Mouse (Mus musculus) intestine, postnatal 0 days (tissue): Measurements from ENCODE around the gene Mea1. TPM values are rescaled to one million over a fixed set of nuclear protein-coding genes. Genes with fewer than 3 reads are reported as not detected.

Source experiments
- ATAC-seq: fragments of 200-750 bp; cut with Nextera tagmentation; 2 replicates; pipeline ENCODE4 v1.8.0; 2017; ENCODE audit warnings: mild to moderate bottlenecking, moderate TSS enrichment, moderate library complexity
- H3K27ac ChIP-seq: fragments of 300-500 bp; sonication (generic); 2 replicates; pipeline ENCODE4 v1.5.1; 2014; ENCODE audit warnings: mild to moderate bottlenecking, low read depth, low read length, moderate library complexity
- H3K27me3 ChIP-seq: fragments of 300-500 bp; sonication (generic); replicated peaks from 2 replicates; pipeline ENCODE4 v1.6.1; 2014; ENCODE audit warnings: low read length, mixed read lengths; ENCODE audit not compliant: control insufficient read depth, insufficient read depth
- H3K36me3 ChIP-seq: fragments of 300-500 bp; sonication (generic); 2 replicates; pipeline ENCODE4 v1.6.1; 2014; ENCODE audit warnings: mild to moderate bottlenecking, moderate library complexity; ENCODE audit not compliant: control insufficient read depth, insufficient read depth
- H3K4me1 ChIP-seq: fragments of 300-500 bp; sonication (generic); replicated peaks from 2 replicates; pipeline ENCODE4 v1.6.1; 2014; ENCODE audit warnings: antibody characterized with exemption, low read length, mixed read lengths; ENCODE audit not compliant: control insufficient read depth, insufficient read depth
- H3K4me2 ChIP-seq: fragments of 300-500 bp; sonication (generic); replicated peaks from 2 replicates; pipeline ENCODE4 v1.6.1; 2014; ENCODE audit warnings: low read depth, mild to moderate bottlenecking, moderate library complexity
- H3K4me3 ChIP-seq: fragments of 300-500 bp; sonication (generic); 2 replicates; pipeline ENCODE4 v1.5.1; 2014; ENCODE audit warnings: low read depth, low read length
- H3K9ac ChIP-seq: fragments of 300-500 bp; sonication (generic); 2 replicates; pipeline ENCODE4 v1.6.1; 2014; ENCODE audit warnings: mild to moderate bottlenecking, low read depth, low read length
- H3K9me3 ChIP-seq: fragments of 300-500 bp; sonication (generic); 2 replicates; pipeline ENCODE4 v1.6.1; 2016; ENCODE audit warnings: mixed run types; ENCODE audit not compliant: control insufficient read depth
- CTCF ChIP-seq: sonication (generic); IDR thresholded peaks from 2 replicates; pipeline ENCODE4 v1.5.1; 2016; ENCODE audit warnings: low read depth, mild to moderate bottlenecking, control low read depth, antibody characterized with exemption, moderate library complexity
- WGBS: fragments of 180-500 bp; shearing (Covaris S2); extraction: QIAGEN DNeasy Blood & Tissue Kit; methylation state at CpG from one replicate; pipeline ENCODE4 v1.1.7; 2014; 5-methylcytosine and 5-hydroxymethylcytosine counted together
- polyA plus RNA-seq: library from polyadenylated mRNA; unstranded; fragments of >200 nt; fragmentation: Nextera tagmentation; extraction: Ambion mirVana; gene quantifications from 2 replicates; pipeline ENCODE4 v1.2.1, GENCODE M21; 2015

Gene Mea1
- polyA plus RNA-seq, 1 experiment from 2014 or later, result 132 TPM

DNA sequence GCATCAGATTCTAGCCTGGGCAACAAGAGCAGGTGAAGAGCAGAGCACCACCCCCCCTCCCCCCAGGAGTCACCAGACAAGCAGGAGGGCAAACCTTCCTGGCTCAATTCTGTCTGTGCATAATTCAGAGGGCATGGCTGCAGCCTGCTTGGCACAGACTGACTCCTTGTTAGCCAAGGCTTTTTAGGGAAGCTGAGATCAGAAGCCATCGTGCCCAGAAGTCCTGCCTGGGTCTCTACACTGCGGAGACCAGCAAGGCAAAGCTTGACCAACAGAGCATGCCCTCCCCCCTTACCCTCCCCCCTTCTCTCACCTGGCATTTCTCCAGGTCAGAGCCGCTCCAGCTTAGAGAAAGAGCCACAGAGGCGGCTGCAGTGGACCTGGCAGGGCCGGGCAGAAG, 15.9 kb upstream of the Mea1 start:
- H3K36me3 ChIP-seq, result peaks cover 83% of the 10 kb centered on the region
- no peak for TF ChIP-seq CTCF
- no peaks in the 10 kb centered on the region for H3K9me3 ChIP-seq
- H3K4me3 ChIP-seq, result no peak overlapping the region
- H3K4me2 ChIP-seq, result no peak overlapping the region
- no peak overlapping the region for H3K9ac ChIP-seq
- no peak overlapping the region for H3K27ac ChIP-seq
- 86% methylated on average over 5 of the region's 5 CpGs for WGBS
- ATAC-seq, result no peak
- no peaks in the 10 kb centered on the region for H3K4me1 ChIP-seq
- no peaks in the 10 kb centered on the region for H3K27me3 ChIP-seq

DNA sequence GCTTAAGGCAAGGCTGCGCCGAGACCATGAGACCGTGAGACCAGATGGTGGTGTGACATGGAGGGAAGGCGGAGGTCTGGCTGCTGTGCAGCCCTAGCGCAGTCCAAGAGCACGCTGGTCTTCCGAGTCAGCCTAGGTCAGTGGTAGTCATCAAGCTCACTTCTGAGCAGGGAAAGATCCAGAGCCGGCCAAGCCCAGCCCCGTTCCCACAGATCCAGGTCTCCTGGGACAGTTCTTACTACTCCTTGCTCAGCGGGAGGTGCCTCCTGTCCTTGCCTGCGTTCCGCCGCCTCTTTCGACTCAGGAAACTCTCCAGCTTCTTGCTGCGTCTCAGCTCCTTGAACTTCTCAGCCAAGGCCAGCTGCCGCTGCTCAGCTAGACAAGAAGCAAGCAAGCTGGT, 10.9 kb upstream of the Mea1 start:
- Histone ChIP-seq H3K4me3 (no peak overlapping the region), H3K27ac (no peak overlapping the region), H3K36me3 (peaks cover 52% of the 10 kb centered on the region), H3K27me3 (no peaks in the 10 kb centered on the region), H3K4me2 (no peak overlapping the region), H3K4me1 (no peaks in the 10 kb centered on the region), H3K9me3 (no peaks in the 10 kb centered on the region), H3K9ac (no peak overlapping the region)
- WGBS, result 87% methylated on average over 16 of the region's 16 CpGs
- no peak for ATAC-seq
- no peak for TF ChIP-seq CTCF

DNA sequence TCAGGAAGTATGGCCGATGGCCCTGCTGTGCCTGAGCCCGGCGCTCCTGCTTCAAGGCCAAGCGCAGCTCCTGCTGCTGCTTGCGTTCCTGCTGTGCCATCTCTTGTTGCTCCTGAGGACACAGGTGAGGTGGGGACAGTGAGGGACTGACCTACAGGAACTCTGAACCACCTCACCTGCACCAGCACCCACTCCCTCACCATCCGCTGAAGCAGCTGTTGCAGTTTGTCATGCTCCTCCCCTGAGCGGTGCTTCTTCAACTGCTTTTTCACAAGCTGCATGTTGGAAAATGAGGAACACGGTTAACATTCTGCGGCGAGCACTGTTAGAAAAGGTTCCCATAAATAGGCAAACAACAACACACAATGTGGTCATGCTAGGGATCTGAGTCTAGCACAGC, 8.7 kb upstream of the Mea1 start:
- no peaks in the 10 kb centered on the region for H3K27me3 ChIP-seq
- H3K27ac ChIP-seq, result no peak overlapping the region
- no peak overlapping the region for H3K4me3 ChIP-seq
- H3K4me1 ChIP-seq, result 0 out of 2 replicates have a peak, but pooled peaks cover 3% of the 10 kb centered on the region
- no peak for ATAC-seq
- H3K9ac ChIP-seq, result no peak overlapping the region
- TF ChIP-seq CTCF, result no peak
- H3K9me3 ChIP-seq, result no peaks in the 10 kb centered on the region
- peaks cover 34% of the 10 kb centered on the region for H3K36me3 ChIP-seq
- H3K4me2 ChIP-seq, result no peak overlapping the region
- 96% methylated on average over 10 of the region's 10 CpGs for WGBS

DNA sequence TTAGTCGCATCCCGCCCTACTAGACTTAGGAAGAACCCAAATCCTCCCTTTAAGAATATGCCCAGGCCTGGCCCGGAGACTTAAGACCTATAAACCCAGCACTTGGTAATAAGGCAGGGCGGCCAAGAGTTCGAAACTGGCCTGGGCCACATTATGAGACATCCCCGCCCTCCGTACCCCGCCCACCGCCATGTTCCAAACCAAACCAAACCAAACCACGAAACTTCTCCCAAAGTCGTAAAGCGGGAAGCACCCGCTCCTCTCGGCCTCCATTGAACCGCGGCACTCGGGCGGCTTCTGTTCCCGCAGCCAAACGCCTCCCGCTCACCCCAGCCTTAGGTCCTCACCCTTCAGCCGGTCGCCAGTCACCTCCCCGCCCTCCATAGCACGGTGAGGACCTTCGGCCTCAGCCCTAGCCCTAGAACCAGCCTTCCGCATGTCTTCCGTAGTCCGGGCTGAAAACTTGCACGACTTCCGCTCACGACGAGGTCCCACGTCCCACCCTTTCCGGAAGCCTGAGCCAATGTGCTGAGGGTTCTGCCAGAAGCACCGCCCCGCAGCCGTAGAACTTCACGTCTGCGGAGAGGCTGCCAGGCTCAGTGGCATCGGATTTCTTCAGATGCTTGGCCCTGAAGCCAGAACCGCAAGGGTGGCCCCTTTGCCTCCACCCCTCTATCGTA, 4.6 kb upstream of the Mea1 start, which contains the start of gene Rrp36:
Rrp36 (minus strand) TSS at position 503 of the 680 bp plus-strand sequence.
- no peaks in the 10 kb centered on the region for H3K9me3 ChIP-seq
- no peaks in the 10 kb centered on the region for H3K27me3 ChIP-seq
- H3K4me1 ChIP-seq, result 0 out of 2 replicates have a peak, but pooled peaks cover 3% of the 10 kb centered on the region
- ATAC-seq, result peak; percentile 91
- WGBS, result under 1% methylated on average over 43 of the region's 43 CpGs
- peak within 1 kb of the TSS; percentile 52 for H3K9ac ChIP-seq
- H3K4me2 ChIP-seq, result peak within 1 kb of the TSS; percentile 67
- H3K36me3 ChIP-seq, result peaks cover 41% of the 10 kb centered on the region
- peak within 1 kb of the TSS; percentile 52 for H3K4me3 ChIP-seq
- H3K27ac ChIP-seq, result peak within 1 kb of the TSS; percentile 79
- no peak for TF ChIP-seq CTCF

DNA sequence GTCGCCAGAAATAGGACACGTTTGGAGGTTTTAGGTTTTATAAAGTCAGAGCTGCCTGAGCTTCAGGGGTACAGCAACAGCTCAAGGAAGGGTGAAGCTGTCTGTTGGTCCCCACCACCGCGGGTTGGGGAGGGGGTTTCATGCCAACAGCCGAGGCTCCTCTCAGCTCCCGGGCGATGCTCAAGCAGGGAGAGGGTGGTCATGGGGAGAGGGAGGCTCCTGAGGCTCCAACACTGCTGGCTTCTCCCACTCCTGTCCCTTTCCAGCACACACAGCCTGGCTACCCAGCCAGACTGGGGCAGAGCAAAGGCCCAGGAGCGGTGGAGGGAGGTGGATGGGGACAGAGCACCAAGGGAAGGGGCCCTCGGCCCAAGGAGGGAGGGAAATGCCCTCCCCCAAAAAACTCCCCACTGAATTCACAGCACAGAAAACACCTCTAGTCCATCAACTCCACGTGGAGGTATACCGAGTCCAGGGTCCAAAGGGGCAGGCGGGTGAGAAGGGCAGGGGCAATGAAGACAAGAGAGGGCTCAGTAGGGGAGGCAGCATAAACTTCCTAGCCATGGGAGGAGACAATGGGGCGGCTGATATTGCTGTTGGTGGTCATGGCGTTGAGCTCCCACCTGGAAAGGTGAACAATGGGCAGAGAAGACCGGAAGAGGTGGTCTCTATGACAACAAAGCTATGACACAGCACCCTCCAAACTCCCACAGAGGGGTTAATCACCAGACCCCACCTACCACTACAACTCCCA, 3.9 kb upstream of the Mea1 start:
- Histone ChIP-seq H3K36me3 (peaks cover 35% of the 10 kb centered on the region), H3K9me3 (no peaks in the 10 kb centered on the region), H3K4me1 (0 out of 2 replicates have a peak, but pooled peaks cover 3% of the 10 kb centered on the region), H3K27me3 (no peaks in the 10 kb centered on the region), H3K9ac (peak overlapping the region; percentile 52), H3K4me3 (peak overlapping the region; percentile 52), H3K27ac (peak overlapping the region; percentile 79), H3K4me2 (peak overlapping the region; percentile 67)
- ATAC-seq, result peak; percentile 47
- 23% methylated on average over 15 of the region's 15 CpGs for WGBS
- TF ChIP-seq CTCF, result no peak

DNA sequence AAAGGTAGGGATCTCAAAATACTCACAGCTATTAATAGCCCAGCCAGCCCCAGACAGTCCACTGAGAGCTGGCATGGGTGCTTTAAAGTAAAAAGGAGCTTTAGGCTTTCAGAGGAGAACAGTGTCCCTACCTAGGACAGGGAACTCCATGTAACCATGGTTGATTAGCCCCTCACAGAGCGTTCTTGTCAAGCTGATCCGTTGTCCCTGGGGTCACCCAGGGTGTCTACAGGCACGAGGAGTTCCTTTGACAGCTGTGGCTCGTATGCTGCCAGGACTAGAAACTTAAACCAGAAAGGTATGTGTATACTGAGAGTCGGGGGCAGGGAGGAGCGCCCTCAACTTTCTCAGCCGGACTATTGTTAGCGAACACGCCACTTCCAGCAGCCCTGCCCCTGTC, 318 bp downstream of the Mea1 start:
- Histone ChIP-seq H3K36me3 (peaks cover 38% of the 10 kb centered on the region), H3K4me1 (peaks cover 6% of the 10 kb centered on the region; the same call in 1 of the 2 replicates), H3K9ac (no peak overlapping the region; the same call in 1 of the 2 replicates), H3K9me3 (no peaks in the 10 kb centered on the region), H3K4me3 (no peak overlapping the region), H3K27ac (no peak overlapping the region), H3K27me3 (no peaks in the 10 kb centered on the region), H3K4me2 (peak overlapping the region; percentile 89)
- no peak for ATAC-seq
- TF ChIP-seq CTCF, result no peak
- 48% methylated on average over 9 of the region's 9 CpGs for WGBS
